Mouse (Mus musculus): ENCODE measurements around the gene Cd302. TPM values are rescaled to one million over a fixed set of nuclear protein-coding genes. Genes with fewer than 3 reads are reported as not detected.
A peak's percentile ranks its signal among the peaks of the same experiment; 100 is the strongest.

Gene Cd302
- polyA plus RNA-seq (2012; rRNA removed): 15.0 and 15.2 TPM in 2 replicates

- Histone ChIP-seq H3K27ac (ENCODE audit: insufficient read depth, low read length) (no peak within 1 kb of the TSS), H3K4me1 (ENCODE audit: control insufficient read depth, insufficient read depth, low read length) (no peaks in the 10 kb centered on the region), H3K27me3 (ENCODE audit: control insufficient read depth, insufficient read depth, low read length) (no peaks in the 10 kb centered on the region; the same call in 1 of the 2 replicates), H3K4me3 (replicated peaks; ENCODE audit: insufficient read depth, low read depth, low read length) (peak within 1 kb of the TSS; percentile 47)
- TF ChIP-seq CTCF (IDR thresholded peaks at IDR 0.05; ENCODE audit: borderline replicate concordance, insufficient read depth, low read depth, low read length): no peak
- TF ChIP-seq POLR2A (IDR thresholded peaks at IDR 0.05; ENCODE audit: borderline replicate concordance, insufficient read depth, low read length): no peak
- DNase-seq: no peak
- 63% methylated on average over 4 of the region's 4 CpGs for WGBS
These were observed at the start of gene Cd302 for GRCm38 (mm10) chr2:60284467-60284821. Cd302 (minus strand) TSS chr2:60284488.

- Histone ChIP-seq H3K4me1 (ENCODE audit: control insufficient read depth, insufficient read depth, low read length) (no peaks in the 10 kb centered on the region), H3K4me3 (replicated peaks; ENCODE audit: insufficient read depth, low read depth, low read length) (no peak overlapping the region), H3K27ac (ENCODE audit: insufficient read depth, low read length) (no peak overlapping the region), H3K27me3 (ENCODE audit: control insufficient read depth, insufficient read depth, low read length) (no peaks in the 10 kb centered on the region)
- DNase-seq: no peak
- no peak for TF ChIP-seq POLR2A (IDR thresholded peaks at IDR 0.05; ENCODE audit: borderline replicate concordance, insufficient read depth, low read length)
- WGBS: 95% methylated on average over 10 of the region's 10 CpGs
These were observed 44.4 kb upstream of the Cd302 start for GRCm38 (mm10) chr2:60328641-60329040.

GRCm38 (mm10) chr2:60327581-60327980 lies 43.3 kb upstream of the Cd302 start:
- Histone ChIP-seq H3K4me1 (ENCODE audit: control insufficient read depth, insufficient read depth, low read length) (no peaks in the 10 kb centered on the region), H3K27ac (ENCODE audit: insufficient read depth, low read length) (no peak overlapping the region), H3K4me3 (replicated peaks; ENCODE audit: insufficient read depth, low read depth, low read length) (no peak overlapping the region), H3K27me3 (ENCODE audit: control insufficient read depth, insufficient read depth, low read length) (no peaks in the 10 kb centered on the region)
- WGBS: 91% methylated on average over 11 of the region's 11 CpGs
- DNase-seq: no peak
- TF ChIP-seq POLR2A (IDR thresholded peaks at IDR 0.05; ENCODE audit: borderline replicate concordance, insufficient read depth, low read length) (no peak), CTCF (IDR thresholded peaks at IDR 0.05; ENCODE audit: borderline replicate concordance, insufficient read depth, low read depth, low read length) (no peak)

GRCm38 (mm10) chr2:60326948-60327347 lies 42.7 kb upstream of the Cd302 start:
- Histone ChIP-seq H3K27ac (ENCODE audit: insufficient read depth, low read length) (no peak overlapping the region), H3K4me3 (replicated peaks; ENCODE audit: insufficient read depth, low read depth, low read length) (no peak overlapping the region), H3K4me1 (ENCODE audit: control insufficient read depth, insufficient read depth, low read length) (no peaks in the 10 kb centered on the region), H3K27me3 (ENCODE audit: control insufficient read depth, insufficient read depth, low read length) (no peaks in the 10 kb centered on the region)
- TF ChIP-seq POLR2A (IDR thresholded peaks at IDR 0.05; ENCODE audit: borderline replicate concordance, insufficient read depth, low read length) (no peak), CTCF (IDR thresholded peaks at IDR 0.05; ENCODE audit: borderline replicate concordance, insufficient read depth, low read depth, low read length) (no peak)
- no peak for DNase-seq
- WGBS: 89% methylated on average over 7 of the region's 7 CpGs

- 85% methylated on average over 5 of the region's 5 CpGs for WGBS
- no peak for DNase-seq
These were observed 39.1 kb upstream of the Cd302 start for GRCm38 (mm10) chr2:60323411-60323810.

GRCm38 (mm10) chr2:60322031-60322726 lies 37.9 kb upstream of the Cd302 start:
- Histone ChIP-seq H3K4me3 (replicated peaks; ENCODE audit: insufficient read depth, low read depth, low read length) (no peak overlapping the region), H3K4me1 (ENCODE audit: control insufficient read depth, insufficient read depth, low read length) (no peaks in the 10 kb centered on the region), H3K27ac (ENCODE audit: insufficient read depth, low read length) (no peak overlapping the region), H3K27me3 (ENCODE audit: control insufficient read depth, insufficient read depth, low read length) (no peaks in the 10 kb centered on the region)
- TF ChIP-seq CTCF (IDR thresholded peaks at IDR 0.05; ENCODE audit: borderline replicate concordance, insufficient read depth, low read depth, low read length): no peak
- no peak for TF ChIP-seq POLR2A (IDR thresholded peaks at IDR 0.05; ENCODE audit: borderline replicate concordance, insufficient read depth, low read length)
- WGBS: 80% methylated on average over 6 of the region's 6 CpGs
- DNase-seq: no peak

More at GRCm38 (mm10) chr2:60323411-60323810, 39.1 kb upstream of the Cd302 start:
- Histone ChIP-seq H3K4me3 (replicated peaks; ENCODE audit: insufficient read depth, low read depth, low read length) (no peak overlapping the region), H3K27me3 (ENCODE audit: control insufficient read depth, insufficient read depth, low read length) (no peaks in the 10 kb centered on the region), H3K4me1 (ENCODE audit: control insufficient read depth, insufficient read depth, low read length) (no peaks in the 10 kb centered on the region), H3K27ac (ENCODE audit: insufficient read depth, low read length) (no peak overlapping the region)
- TF ChIP-seq CTCF (IDR thresholded peaks at IDR 0.05; ENCODE audit: borderline replicate concordance, insufficient read depth, low read depth, low read length) (0 out of 2 replicates have a peak, but pooled peaks have one; percentile 11), POLR2A (IDR thresholded peaks at IDR 0.05; ENCODE audit: borderline replicate concordance, insufficient read depth, low read length) (no peak)

GRCm38 (mm10) chr2:60303796-60304195 lies 19.5 kb upstream of the Cd302 start:
- 63% methylated on average over 4 of the region's 4 CpGs for WGBS
- DNase-seq: no peak
- Histone ChIP-seq H3K4me3 (replicated peaks; ENCODE audit: insufficient read depth, low read depth, low read length) (no peak overlapping the region), H3K27me3 (ENCODE audit: control insufficient read depth, insufficient read depth, low read length) (no peaks in the 10 kb centered on the region), H3K27ac (ENCODE audit: insufficient read depth, low read length) (no peak overlapping the region), H3K4me1 (ENCODE audit: control insufficient read depth, insufficient read depth, low read length) (no peaks in the 10 kb centered on the region)
- TF ChIP-seq CTCF (IDR thresholded peaks at IDR 0.05; ENCODE audit: borderline replicate concordance, insufficient read depth, low read depth, low read length): no peak
- TF ChIP-seq POLR2A (IDR thresholded peaks at IDR 0.05; ENCODE audit: borderline replicate concordance, insufficient read depth, low read length): no peak

GRCm38 (mm10) chr2:60299323-60299722 lies 15.0 kb upstream of the Cd302 start:
- over 99% methylated on average over 2 of the region's 2 CpGs for WGBS
- TF ChIP-seq POLR2A (IDR thresholded peaks at IDR 0.05; ENCODE audit: borderline replicate concordance, insufficient read depth, low read length) (no peak), CTCF (IDR thresholded peaks at IDR 0.05; ENCODE audit: borderline replicate concordance, insufficient read depth, low read depth, low read length) (no peak)

More at GRCm38 (mm10) chr2:60299323-60299722, 15.0 kb upstream of the Cd302 start:
- no peaks in the 10 kb centered on the region for H3K4me1 ChIP-seq (ENCODE audit: control insufficient read depth, insufficient read depth, low read length)
- H3K4me3 ChIP-seq (replicated peaks; ENCODE audit: insufficient read depth, low read depth, low read length): no peak overlapping the region
- DNase-seq: no peak
- no peak overlapping the region for H3K27ac ChIP-seq (ENCODE audit: insufficient read depth, low read length)
- no peaks in the 10 kb centered on the region for H3K27me3 ChIP-seq (ENCODE audit: control insufficient read depth, insufficient read depth, low read length)

Data from cerebellum, adult 2 months (tissue).